Mouse (Mus musculus) G1E (cell line): ENCODE measurements around the gene Fgfr2.

Experiments
- CTCF ChIP-seq: IDR thresholded peaks from 2 replicates; pipeline ENCODE4 v1.5.1; 2012; ENCODE audit warnings: low read depth, low read length, inconsistent platforms, mixed read lengths
- GATA1 ChIP-seq: IDR thresholded peaks from 2 replicates; pipeline ENCODE4 v1.6.1; 2012; ENCODE audit warnings: borderline replicate concordance, low read length, inconsistent platforms, mixed read lengths
- TAL1 ChIP-seq: conservative IDR thresholded peaks from 2 replicates; pipeline ENCODE4 v1.6.1; 2012; ENCODE audit warnings: low read depth, low read length, inconsistent platforms, mixed read lengths

- TF ChIP-seq CTCF, result no peak
- TF ChIP-seq GATA1, result no peak
- no peak for TF ChIP-seq TAL1
Measured at GRCm38 (mm10) chr7:132843152-132843551, 280.0 kb downstream of the Fgfr2 start.
